Mouse (Mus musculus) stomach, embryonic 15.5 days (tissue): Measurements from ENCODE around the gene 9330161L09Rik. TPM values are rescaled to one million over a fixed set of nuclear protein-coding genes. Genes with fewer than 3 reads are reported as not detected.

Experiments used
- ATAC-seq: fragments of 200-750 bp; cut with Nextera tagmentation; 2 replicates; pipeline ENCODE4 v1.8.0; 2017; ENCODE audit warnings: low read depth, moderate number of reproducible peaks, moderate TSS enrichment; ENCODE audit not compliant: insufficient read depth, low FRiP score
- H3K27ac ChIP-seq: fragments of 300-500 bp; sonication (generic); 2 replicates; pipeline ENCODE4 v1.5.1; 2015; ENCODE audit warnings: mild to moderate bottlenecking, inconsistent platforms
- H3K27me3 ChIP-seq: fragments of 300-500 bp; sonication (generic); replicated peaks from 2 replicates; pipeline ENCODE4 v1.6.1; 2015; ENCODE audit warnings: inconsistent platforms
- H3K36me3 ChIP-seq: fragments of 300-500 bp; sonication (generic); 2 replicates; pipeline ENCODE4 v1.6.1; 2015; ENCODE audit warnings: inconsistent platforms
- H3K4me1 ChIP-seq: fragments of 300-500 bp; sonication (generic); 2 replicates; pipeline ENCODE4 v1.6.1; 2015; ENCODE audit warnings: inconsistent platforms
- H3K4me2 ChIP-seq: fragments of 300-500 bp; sonication (generic); 2 replicates; pipeline ENCODE4 v1.6.1; 2015; ENCODE audit warnings: mild to moderate bottlenecking, inconsistent platforms
- H3K4me3 ChIP-seq: fragments of 300-500 bp; sonication (generic); replicated peaks from 2 replicates; pipeline ENCODE4 v1.5.1; 2015; ENCODE audit warnings: inconsistent platforms
- H3K9ac ChIP-seq: fragments of 300-500 bp; sonication (generic); 2 replicates; pipeline ENCODE4 v1.6.1; 2015; ENCODE audit warnings: inconsistent platforms
- H3K9me3 ChIP-seq: fragments of 300-500 bp; sonication (generic); 2 replicates; pipeline ENCODE4 v1.6.1; 2016; ENCODE audit warnings: inconsistent platforms
- WGBS: fragments of 180-500 bp; shearing (Covaris S2); methylation state at CpG from one replicate; pipeline ENCODE4 v1.1.7; 2015; 5-methylcytosine and 5-hydroxymethylcytosine counted together
- polyA plus RNA-seq: library from polyadenylated mRNA; unstranded; fragments of >200 nt; fragmentation: Nextera tagmentation; extraction: Ambion mirVana; gene quantifications from 2 replicates; pipeline ENCODE4 v1.2.1, GENCODE M21; 2015

9330161L09Rik gene
- polyA plus RNA-seq, 1 experiment from 2014 or later: 0.49 TPM

- H3K9me3 ChIP-seq: no peaks in the 10 kb centered on the region
- H3K27ac ChIP-seq: no peak within 1 kb of the TSS
- peaks cover 24% of the 10 kb centered on the region for H3K4me1 ChIP-seq
- 1% methylated on average over 33 of the region's 33 CpGs for WGBS
- H3K4me2 ChIP-seq: peak within 1 kb of the TSS; percentile 85
- peak; percentile 100 for ATAC-seq
- H3K9ac ChIP-seq: peak within 1 kb of the TSS; percentile 77
- H3K36me3 ChIP-seq: peaks cover 17% of the 10 kb centered on the region; the same call in 1 of the 2 replicates
- no peaks in the 10 kb centered on the region for H3K27me3 ChIP-seq
- peak within 1 kb of the TSS; percentile 100 for H3K4me3 ChIP-seq
These were observed 18.3 kb upstream of the 9330161L09Rik start, which contains the start of gene Ddx24 for GRCm38 (mm10) chr12:103425729-103426470. Gene Ddx24 (minus strand): TSS chr12:103425830.

- H3K27me3 ChIP-seq: no peaks in the 10 kb centered on the region
- H3K4me3 ChIP-seq: peak overlapping the region; percentile 100
- WGBS: 9% methylated on average over 33 of the region's 33 CpGs
- ATAC-seq: no peak; the same call in 1 of the 2 replicates
- no peak overlapping the region for H3K27ac ChIP-seq
- H3K4me2 ChIP-seq: peak overlapping the region; percentile 85
- H3K4me1 ChIP-seq: peaks cover 24% of the 10 kb centered on the region
- H3K36me3 ChIP-seq: peaks cover 17% of the 10 kb centered on the region; the same call in 1 of the 2 replicates
- peak overlapping the region; percentile 77 for H3K9ac ChIP-seq
- no peaks in the 10 kb centered on the region for H3K9me3 ChIP-seq
These were observed 17.6 kb upstream of the 9330161L09Rik start for GRCm38 (mm10) chr12:103425016-103425728.

GRCm38 (mm10) chr12:103408144-103408543 is 524 bp upstream of the 9330161L09Rik start:
- Histone ChIP-seq H3K9me3 (no peaks in the 10 kb centered on the region), H3K36me3 (peaks cover 63% of the 10 kb centered on the region), H3K4me1 (no peaks in the 10 kb centered on the region), H3K9ac (no peak overlapping the region), H3K27ac (no peak overlapping the region), H3K4me3 (no peak overlapping the region), H3K4me2 (no peak overlapping the region), H3K27me3 (no peaks in the 10 kb centered on the region)
- no peak for ATAC-seq
- WGBS: 88% methylated on average over 10 of the region's 10 CpGs

GRCm38 (mm10) chr12:103404131-103404530 is 3.5 kb downstream of the 9330161L09Rik start:
- H3K4me3 ChIP-seq: no peak overlapping the region
- H3K4me2 ChIP-seq: no peak overlapping the region
- no peak overlapping the region for H3K27ac ChIP-seq
- ATAC-seq: no peak
- H3K9me3 ChIP-seq: no peaks in the 10 kb centered on the region
- H3K36me3 ChIP-seq: peaks cover 30% of the 10 kb centered on the region
- no peak overlapping the region for H3K9ac ChIP-seq
- WGBS: 86% methylated on average over 18 of the region's 18 CpGs
- H3K4me1 ChIP-seq: no peaks in the 10 kb centered on the region
- H3K27me3 ChIP-seq: no peaks in the 10 kb centered on the region

GRCm38 (mm10) chr12:103396751-103397150 is 10.9 kb downstream of the 9330161L09Rik start:
- 64% methylated on average over 7 of the region's 7 CpGs for WGBS
- Histone ChIP-seq H3K9ac (no peak overlapping the region), H3K4me3 (no peak overlapping the region), H3K4me1 (no peaks in the 10 kb centered on the region), H3K27me3 (no peaks in the 10 kb centered on the region), H3K4me2 (no peak overlapping the region), H3K9me3 (no peaks in the 10 kb centered on the region), H3K36me3 (no peaks in the 10 kb centered on the region), H3K27ac (no peak overlapping the region)
- ATAC-seq: no peak

- no peak for ATAC-seq
- Histone ChIP-seq H3K4me2 (no peak overlapping the region), H3K36me3 (no peaks in the 10 kb centered on the region), H3K4me1 (no peaks in the 10 kb centered on the region), H3K27ac (no peak overlapping the region), H3K4me3 (no peak overlapping the region), H3K27me3 (no peaks in the 10 kb centered on the region), H3K9me3 (no peaks in the 10 kb centered on the region), H3K9ac (no peak overlapping the region)
- 66% methylated on average over 12 of the region's 12 CpGs for WGBS
These were observed 11.9 kb downstream of the 9330161L09Rik start for GRCm38 (mm10) chr12:103395486-103396275.

- H3K9ac ChIP-seq: no peak overlapping the region
- H3K9me3 ChIP-seq: no peaks in the 10 kb centered on the region
- no peak overlapping the region for H3K27ac ChIP-seq
- H3K4me1 ChIP-seq: no peaks in the 10 kb centered on the region
- H3K27me3 ChIP-seq: no peaks in the 10 kb centered on the region
- no peak overlapping the region for H3K4me2 ChIP-seq
- H3K4me3 ChIP-seq: no peak overlapping the region
- WGBS: 28% methylated on average over 6 of the region's 6 CpGs
- ATAC-seq: peak; percentile 85
- H3K36me3 ChIP-seq: no peaks in the 10 kb centered on the region
These were observed 14.1 kb downstream of the 9330161L09Rik start for GRCm38 (mm10) chr12:103393528-103393927.

- H3K36me3 ChIP-seq: no peaks in the 10 kb centered on the region
- no peak for ATAC-seq
- H3K9ac ChIP-seq: no peak overlapping the region
- H3K9me3 ChIP-seq: no peaks in the 10 kb centered on the region
- H3K4me2 ChIP-seq: no peak overlapping the region
- no peak overlapping the region for H3K27ac ChIP-seq
- no peaks in the 10 kb centered on the region for H3K4me1 ChIP-seq
- H3K27me3 ChIP-seq: no peaks in the 10 kb centered on the region
- WGBS: 60% methylated on average over 7 of the region's 7 CpGs
- no peak overlapping the region for H3K4me3 ChIP-seq
These were observed 16.5 kb downstream of the 9330161L09Rik start for GRCm38 (mm10) chr12:103391098-103391497.

GRCm38 (mm10) chr12:103389982-103390381 is 17.6 kb downstream of the 9330161L09Rik start:
- 66% methylated on average over 4 of the region's 4 CpGs for WGBS
- Histone ChIP-seq H3K27ac (no peak overlapping the region), H3K4me1 (no peaks in the 10 kb centered on the region), H3K27me3 (no peaks in the 10 kb centered on the region), H3K9ac (no peak overlapping the region), H3K4me3 (peak overlapping the region; percentile 78; the same call in 1 of the 2 replicates), H3K9me3 (no peaks in the 10 kb centered on the region), H3K36me3 (no peaks in the 10 kb centered on the region), H3K4me2 (no peak overlapping the region; the same call in 1 of the 2 replicates)
- ATAC-seq: no peak

GRCm38 (mm10) chr12:103389348-103389727 is 18.3 kb downstream of the 9330161L09Rik start:
- peak overlapping the region; percentile 66 for H3K9ac ChIP-seq
- WGBS: 54% methylated on average over 2 of the region's 2 CpGs
- H3K9me3 ChIP-seq: no peaks in the 10 kb centered on the region
- H3K4me3 ChIP-seq: peak overlapping the region; percentile 78
- H3K27ac ChIP-seq: no peak overlapping the region
- H3K36me3 ChIP-seq: no peaks in the 10 kb centered on the region
- H3K4me2 ChIP-seq: peak overlapping the region; percentile 92
- ATAC-seq: no peak
- no peaks in the 10 kb centered on the region for H3K4me1 ChIP-seq
- H3K27me3 ChIP-seq: no peaks in the 10 kb centered on the region

- H3K4me1 ChIP-seq: no peaks in the 10 kb centered on the region
- H3K9ac ChIP-seq: peak within 1 kb of the TSS; percentile 66
- peak within 1 kb of the TSS; percentile 92 for H3K4me2 ChIP-seq
- H3K36me3 ChIP-seq: no peaks in the 10 kb centered on the region
- no peaks in the 10 kb centered on the region for H3K27me3 ChIP-seq
- ATAC-seq: peak; percentile 98
- no peak within 1 kb of the TSS for H3K27ac ChIP-seq
- peak within 1 kb of the TSS; percentile 78 for H3K4me3 ChIP-seq
- under 1% methylated on average over 58 of the region's 58 CpGs for WGBS
- H3K9me3 ChIP-seq: no peaks in the 10 kb centered on the region
These were observed 18.9 kb downstream of the 9330161L09Rik start, which contains the start of gene Otub2 for GRCm38 (mm10) chr12:103388505-103389347. Gene Otub2 (plus strand): TSS chr12:103388682.
